Mouse (Mus musculus) bone marrow, adult 2 months (tissue): ENCODE data around the gene Lrrc49.

Experiments
- CTCF ChIP-seq: fragments of 200-500 bp; IDR thresholded peaks from 2 replicates; pipeline ENCODE4 v1.5.1; 2011; ENCODE audit warnings: low read length, control low read depth; ENCODE audit not compliant: control insufficient read depth, insufficient read depth
- POLR2A ChIP-seq: fragments of 200-500 bp; IDR thresholded peaks from 2 replicates; pipeline ENCODE4 v1.6.1; 2011; ENCODE audit warnings: low read depth, mild to moderate bottlenecking, control low read depth, low read length, borderline replicate concordance; ENCODE audit not compliant: control insufficient read depth

- TF ChIP-seq POLR2A (no peak), CTCF (no peak)
Measured at GRCm38 (mm10) chr9:60712771-60713541, 25.0 kb upstream of the Lrrc49 start, which contains the start of gene Larp6.
